Comparison of ENCODE assay signal across 8 mouse cellular contexts in the genomic region with DNA sequence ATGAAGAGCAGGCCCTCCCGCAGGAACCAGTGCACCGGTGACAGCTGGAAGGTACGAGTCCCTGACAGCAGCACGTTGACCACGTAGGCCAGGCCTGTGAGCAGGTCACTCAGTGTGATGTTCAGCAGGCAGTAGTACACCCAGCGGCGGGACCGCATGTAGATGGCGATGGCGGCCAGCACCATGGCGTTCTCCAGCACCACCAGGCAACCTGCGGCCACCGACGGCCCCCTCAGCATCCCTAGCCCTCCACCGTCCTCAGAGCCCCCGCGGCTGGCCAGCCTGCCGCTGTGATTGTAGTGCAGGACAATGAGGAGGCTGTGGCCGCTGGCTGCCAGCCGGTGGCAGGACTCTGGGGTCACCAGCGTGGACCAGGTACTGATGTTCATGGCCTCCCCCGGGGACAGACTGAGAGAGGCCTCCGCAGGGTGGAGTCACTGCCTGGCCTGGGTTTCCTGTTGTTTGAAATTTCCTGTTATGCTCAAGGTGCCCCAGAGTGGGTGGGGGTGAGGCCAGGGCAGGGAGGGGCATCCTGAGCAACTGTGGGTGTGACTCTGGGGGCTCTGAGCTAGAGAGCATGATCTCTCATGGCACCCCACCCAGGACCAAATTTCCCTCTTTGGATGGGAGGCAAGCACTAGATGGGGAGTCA. TPM values are rescaled to one million over a fixed set of nuclear protein-coding genes. Genes with fewer than 3 reads are reported as not detected.
DNase-seq lines count a peak whose midpoint lies in the region; ATAC-seq lines count a peak whose summit lies in the region.
"Had no signal": no experiment of that assay in that cellular context is flagged by ENCODE, and none has a peak within 500 bp of the region (broad histone marks: within the 10 kb centered on the region; RNA-seq: fewer than 3 reads in every experiment).

No protein-coding gene starts in this region.

- WGBS in heart, embryonic 15.5 days, result 59% methylated on average over 23 of the region's 23 CpGs
- WGBS in liver, embryonic 12.5 days (ENCODE audit: insufficient replicate concordance), result 44% methylated on average over 23 of the region's 23 CpGs

- peaks cover 14% of the 10 kb centered on the region for H3K27me3 ChIP-seq in heart, embryonic 15.5 days
- H3K27me3 ChIP-seq in liver, embryonic 12.5 days (replicated peaks), result peaks cover 11% of the 10 kb centered on the region; the same call in 1 of the 2 replicates

- H3K27ac ChIP-seq in heart, embryonic 15.5 days, result 0 out of 2 replicates have a peak overlapping the region, but pooled peaks have one; percentile 10
- H3K27ac ChIP-seq in liver, embryonic 12.5 days, result peak overlapping the region; percentile 74
- H3K27ac ChIP-seq: midbrain, embryonic 12.5 days had no signal

- no peaks in the 10 kb centered on the region for H3K36me3 ChIP-seq in heart, embryonic 15.5 days
- peaks cover 4% of the 10 kb centered on the region for H3K36me3 ChIP-seq in liver, embryonic 12.5 days
- H3K36me3 ChIP-seq: midbrain, embryonic 12.5 days had no signal

- H3K9me3 ChIP-seq in heart, embryonic 15.5 days (replicated peaks), result no peaks in the 10 kb centered on the region
- no peaks in the 10 kb centered on the region for H3K9me3 ChIP-seq in liver, embryonic 12.5 days (replicated peaks)
- H3K9me3 ChIP-seq: midbrain, embryonic 12.5 days had no signal

- DNase-seq in layer of hippocampus, adult 9-11 months, result peak; percentile 25
- no peak for DNase-seq in layer of hippocampus, adult 9-10 months (ENCODE audit: low spot score)
- DNase-seq in spleen, postnatal 10 days (ENCODE audit: low spot score in 2 of 2), result peak; percentile 67 to 82
- DNase-seq in adipocyte (ENCODE audit: low spot score), result no peak
- no peak for DNase-seq in c-Kit-positive CD71-positive TER-119-positive erythroid progenitor cells, embryonic 14.5 days (ENCODE audit: low spot score)

- ATAC-seq in heart, embryonic 15.5 days (replicated peaks; ENCODE audit: insufficient number of reproducible peaks, insufficient read depth, low FRiP score, low read depth), result no peak
- no peak for ATAC-seq in liver, embryonic 12.5 days

- no peak overlapping the region for H3K9ac ChIP-seq in heart, embryonic 15.5 days
- H3K9ac ChIP-seq in liver, embryonic 12.5 days, result peak overlapping the region; percentile 64
- H3K9ac ChIP-seq: midbrain, embryonic 12.5 days had no signal

- H3K4me3 ChIP-seq in heart, embryonic 15.5 days, result peak overlapping the region; percentile 7; the same call in 1 of the 2 replicates
- peak overlapping the region; percentile 73 for H3K4me3 ChIP-seq in liver, embryonic 12.5 days
- H3K4me3 ChIP-seq: midbrain, embryonic 12.5 days had no signal

- H3K4me2 ChIP-seq in heart, embryonic 15.5 days, result peak overlapping the region; percentile 8; the same call in 1 of the 2 replicates
- peak overlapping the region; percentile 96 for H3K4me2 ChIP-seq in liver, embryonic 12.5 days
- H3K4me2 ChIP-seq: midbrain, embryonic 12.5 days had no signal

- H3K4me1 ChIP-seq in heart, embryonic 15.5 days (replicated peaks), result peaks cover 18% of the 10 kb centered on the region
- peaks cover 61% of the 10 kb centered on the region for H3K4me1 ChIP-seq in liver, embryonic 12.5 days

RNA-seq across cellular contexts. Expression of gene S1pr4, which starts 0.6 kb away (rescaled TPM):
- polyA plus RNA-seq in heart, embryonic 15.5 days (2015; fragmentation: Nextera tagmentation; extraction: Ambion mirVana), result 0.47 and 1.5 TPM in 2 replicates
- polyA plus RNA-seq in liver, embryonic 12.5 days (2016; fragmentation: Nextera tagmentation; extraction: Ambion mirVana), result 3.1 and 3.3 TPM in 2 replicates

RNA-seq across cellular contexts. Expression of gene Ncln, which starts 3.2 kb away (rescaled TPM):
- polyA plus RNA-seq in heart, embryonic 15.5 days (2015; fragmentation: Nextera tagmentation; extraction: Ambion mirVana), result 43.6 and 63.4 TPM in 2 replicates
- polyA plus RNA-seq in liver, embryonic 12.5 days (2016; fragmentation: Nextera tagmentation; extraction: Ambion mirVana), result 59.9 and 62.7 TPM in 2 replicates

RNA-seq across cellular contexts. Expression of gene Celf5, which starts 16.9 kb away (rescaled TPM):
- 0.08 and 0.41 TPM in 2 replicates for polyA plus RNA-seq in heart, embryonic 15.5 days (2015; fragmentation: Nextera tagmentation; extraction: Ambion mirVana)
- polyA plus RNA-seq in liver, embryonic 12.5 days (2016; fragmentation: Nextera tagmentation; extraction: Ambion mirVana), result 0.05 and 0.06 TPM in 2 replicates

RNA-seq across cellular contexts. Expression of gene Gna15, which starts 24.6 kb away (rescaled TPM):
- 0.64 and 1.6 TPM in 2 replicates for polyA plus RNA-seq in heart, embryonic 15.5 days (2015; fragmentation: Nextera tagmentation; extraction: Ambion mirVana)
- 7.0 and 7.3 TPM in 2 replicates for polyA plus RNA-seq in liver, embryonic 12.5 days (2016; fragmentation: Nextera tagmentation; extraction: Ambion mirVana)

RNA-seq across cellular contexts. Expression of gene Nfic, which starts 43.9 kb away (rescaled TPM):
- polyA plus RNA-seq in heart, embryonic 15.5 days (2015; fragmentation: Nextera tagmentation; extraction: Ambion mirVana), result 60.9 and 71.2 TPM in 2 replicates
- polyA plus RNA-seq in liver, embryonic 12.5 days (2016; fragmentation: Nextera tagmentation; extraction: Ambion mirVana), result 10.1 and 10.2 TPM in 2 replicates

Comparison
In these comparisons a context has a peak if more than half of its experiments do, and no peak if none do; other contexts are left out.
1. DNase-seq: peak in layer of hippocampus, adult 9-11 months (single experiment) and spleen, postnatal 10 days (2 of 2); none in layer of hippocampus, adult 9-10 months (single experiment), adipocyte (single experiment) and c-Kit-positive CD71-positive TER-119-positive erythroid progenitor cells, embryonic 14.5 days (single experiment).